Mouse (Mus musculus) liver, embryonic 16.5 days (tissue): Measurements from ENCODE around the gene Srms. TPM values are rescaled to one million over a fixed set of nuclear protein-coding genes. Genes with fewer than 3 reads are reported as not detected.
"Not testable (repeated sequence)": the region's sequence is repeated elsewhere in the genome, so short reads cannot be mapped to it uniquely, and the experiment has no call there.

ENCODE experiments used
- ATAC-seq: fragments of 200-750 bp; cut with Nextera tagmentation; 2 replicates; pipeline ENCODE4 v1.8.0; 2017; ENCODE audit warnings: low read depth, mild to moderate bottlenecking, moderate number of reproducible peaks, moderate library complexity
- H3K27ac ChIP-seq: fragments of 300-500 bp; sonication (generic); 2 replicates; pipeline ENCODE4 v1.5.1; 2014; ENCODE audit warnings: mild to moderate bottlenecking, low read length
- H3K27me3 ChIP-seq: fragments of 300-500 bp; sonication (generic); 2 replicates; pipeline ENCODE4 v1.6.1; 2014; ENCODE audit warnings: low read depth, low read length, mixed read lengths; ENCODE audit not compliant: control insufficient read depth, insufficient read depth
- H3K36me3 ChIP-seq: fragments of 300-500 bp; sonication (generic); 2 replicates; pipeline ENCODE4 v1.6.1; 2014; ENCODE audit warnings: mild to moderate bottlenecking; ENCODE audit not compliant: control insufficient read depth, insufficient read depth
- H3K4me1 ChIP-seq: fragments of 300-500 bp; sonication (generic); 2 replicates; pipeline ENCODE4 v1.6.1; 2014; ENCODE audit warnings: low read depth, low read length, mixed read lengths; ENCODE audit not compliant: control insufficient read depth
- H3K4me2 ChIP-seq: fragments of 300-500 bp; sonication (generic); 2 replicates; pipeline ENCODE4 v1.6.1; 2014; ENCODE audit warnings: low read depth, low read length, mixed read lengths
- H3K4me3 ChIP-seq: fragments of 300-500 bp; sonication (generic); 2 replicates; pipeline ENCODE4 v1.5.1; 2014; ENCODE audit warnings: low read depth, mild to moderate bottlenecking, low read length
- H3K9ac ChIP-seq: fragments of 300-500 bp; sonication (generic); 2 replicates; pipeline ENCODE4 v1.6.1; 2014; ENCODE audit warnings: low read depth, low read length
- H3K9me3 ChIP-seq: fragments of 300-500 bp; sonication (generic); replicated peaks from 2 replicates; pipeline ENCODE4 v1.6.1; 2016; ENCODE audit warnings: low read length; ENCODE audit not compliant: control insufficient read depth
- WGBS: fragments of 180-500 bp; shearing (Covaris S2); extraction: QIAGEN DNeasy Blood & Tissue Kit; methylation state at CpG from one replicate; pipeline ENCODE4 v1.1.7; 2014; ENCODE audit not compliant: insufficient replicate concordance; 5-methylcytosine and 5-hydroxymethylcytosine counted together
- polyA plus RNA-seq: library from polyadenylated mRNA; unstranded; fragments of >200 nt; fragmentation: Nextera tagmentation; extraction: Ambion mirVana; gene quantifications from 2 replicates; pipeline ENCODE4 v1.2.1, GENCODE M21; 2015

The Srms gene
- polyA plus RNA-seq, 1 experiment from 2014 or later = 0.54 TPM

DNA sequence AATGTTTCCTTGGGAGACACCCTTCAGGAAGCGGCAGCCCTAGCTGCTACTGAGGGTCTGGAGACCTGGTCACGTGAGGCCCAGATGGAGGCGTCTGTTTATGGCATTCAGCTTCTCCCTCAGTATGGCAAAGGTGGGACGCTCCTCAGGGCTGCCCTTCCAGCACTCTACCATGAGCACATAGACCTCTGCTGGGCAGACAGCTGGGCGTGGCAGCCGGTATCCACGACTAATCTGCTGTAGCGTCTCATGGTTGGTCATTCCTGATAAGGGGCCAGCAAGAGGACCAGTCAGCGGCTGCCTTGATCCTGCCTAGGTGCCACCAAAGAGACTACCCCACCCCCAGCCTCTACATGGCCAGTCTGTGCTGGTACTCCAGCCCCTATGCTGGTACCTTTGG lies 6.9 kb downstream of the Srms start:
- H3K27me3 ChIP-seq = peaks cover 11% of the 10 kb centered on the region
- H3K4me3 ChIP-seq = peak overlapping the region; percentile 50
- WGBS = 22% methylated on average over 9 of the region's 9 CpGs
- H3K4me1 ChIP-seq = peaks cover 36% of the 10 kb centered on the region
- peak overlapping the region; percentile 91 for H3K27ac ChIP-seq
- H3K9me3 ChIP-seq = no peaks in the 10 kb centered on the region
- peak overlapping the region; percentile 82 for H3K4me2 ChIP-seq
- peak; percentile 97 for ATAC-seq
- no peaks in the 10 kb centered on the region for H3K36me3 ChIP-seq
- H3K9ac ChIP-seq = peak overlapping the region; percentile 61

DNA sequence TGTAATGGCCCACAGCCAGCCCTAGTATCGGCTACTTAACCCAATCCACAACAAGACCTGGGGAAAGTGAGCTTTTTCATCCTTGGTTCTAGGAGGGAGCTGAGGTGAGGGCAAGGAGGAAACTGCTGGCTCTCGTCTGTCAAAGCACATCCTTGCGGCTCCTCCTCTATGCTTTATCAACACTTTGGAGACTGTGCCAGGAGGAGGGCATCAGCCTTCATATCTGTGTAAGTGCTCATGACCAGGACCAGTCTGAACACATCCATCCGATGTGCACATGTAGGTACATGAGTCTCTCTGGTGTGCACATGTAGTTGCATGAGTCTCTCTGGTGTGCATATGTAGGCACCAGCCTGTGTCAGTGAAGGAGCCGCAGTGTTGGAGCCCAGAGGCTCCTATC lies 7.3 kb downstream of the Srms start:
- 51% methylated on average over 5 of the region's 5 CpGs for WGBS
- Histone ChIP-seq H3K4me1 (peaks cover 36% of the 10 kb centered on the region), H3K27ac (peak overlapping the region; percentile 91), H3K9ac (peak overlapping the region; percentile 61), H3K36me3 (no peaks in the 10 kb centered on the region), H3K27me3 (peaks cover 7% of the 10 kb centered on the region), H3K4me3 (peak overlapping the region; percentile 50), H3K9me3 (no peaks in the 10 kb centered on the region), H3K4me2 (peak overlapping the region; percentile 82)
- ATAC-seq = peak; percentile 81

DNA sequence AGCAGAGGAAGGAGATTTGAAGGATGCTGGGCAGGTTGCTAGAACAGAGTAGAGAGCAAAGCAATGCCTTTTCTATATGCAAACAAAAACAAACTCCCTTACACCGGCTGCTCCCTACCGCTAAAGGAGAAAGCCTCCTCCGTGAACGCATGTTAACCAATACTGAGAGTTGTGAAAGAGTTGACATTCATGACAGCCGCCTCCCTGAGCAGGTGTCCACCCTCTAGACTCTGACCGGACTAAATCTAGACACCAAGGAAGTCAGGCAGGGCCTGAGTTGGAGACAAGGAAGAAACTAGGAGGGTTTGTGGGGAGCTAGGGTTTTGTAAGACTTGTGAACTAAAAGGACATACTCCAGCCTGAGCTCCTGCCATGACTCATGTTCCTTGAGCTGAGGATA lies 10.1 kb downstream of the Srms start:
- no peak overlapping the region for H3K4me3 ChIP-seq
- no peaks in the 10 kb centered on the region for H3K36me3 ChIP-seq
- WGBS = 55% methylated on average over 6 of the region's 6 CpGs
- no peak overlapping the region for H3K27ac ChIP-seq
- no peak overlapping the region for H3K4me2 ChIP-seq
- H3K27me3 ChIP-seq = no peaks in the 10 kb centered on the region; the same call in 1 of the 2 replicates
- H3K4me1 ChIP-seq = peaks cover 36% of the 10 kb centered on the region
- no peaks in the 10 kb centered on the region for H3K9me3 ChIP-seq
- no peak for ATAC-seq
- no peak overlapping the region for H3K9ac ChIP-seq

DNA sequence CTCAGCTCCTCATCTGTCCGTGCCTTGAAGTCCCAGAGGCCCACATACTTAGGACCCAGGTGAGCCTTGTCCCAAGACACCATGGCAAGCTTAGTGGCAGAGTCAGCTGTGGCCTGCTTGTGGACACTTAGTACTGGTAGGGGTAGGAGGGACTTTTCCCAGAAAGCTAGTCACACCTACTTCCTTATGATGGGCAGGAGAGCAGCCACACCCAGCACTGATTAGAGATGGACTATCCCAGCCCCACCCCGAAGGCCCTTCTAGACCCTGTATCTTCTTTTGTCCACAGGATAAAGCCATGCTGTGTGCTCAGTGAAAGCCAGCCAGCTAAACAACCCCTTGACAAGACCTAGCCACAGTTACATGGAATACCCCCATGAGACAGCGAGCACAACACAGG lies 10.6 kb downstream of the Srms start, which contains the start of gene Ptk6:
TSS of gene Ptk6 (minus strand) at position 368 of the 400 bp plus-strand sequence.
- Histone ChIP-seq H3K9me3 (no peaks in the 10 kb centered on the region), H3K4me3 (no peak within 1 kb of the TSS), H3K4me1 (peaks cover 36% of the 10 kb centered on the region), H3K4me2 (no peak within 1 kb of the TSS), H3K27me3 (no peaks in the 10 kb centered on the region; the same call in 1 of the 2 replicates), H3K36me3 (no peaks in the 10 kb centered on the region), H3K9ac (no peak within 1 kb of the TSS), H3K27ac (no peak within 1 kb of the TSS)
- no peak for ATAC-seq
- WGBS = 80% methylated on average over 3 of the region's 3 CpGs

DNA sequence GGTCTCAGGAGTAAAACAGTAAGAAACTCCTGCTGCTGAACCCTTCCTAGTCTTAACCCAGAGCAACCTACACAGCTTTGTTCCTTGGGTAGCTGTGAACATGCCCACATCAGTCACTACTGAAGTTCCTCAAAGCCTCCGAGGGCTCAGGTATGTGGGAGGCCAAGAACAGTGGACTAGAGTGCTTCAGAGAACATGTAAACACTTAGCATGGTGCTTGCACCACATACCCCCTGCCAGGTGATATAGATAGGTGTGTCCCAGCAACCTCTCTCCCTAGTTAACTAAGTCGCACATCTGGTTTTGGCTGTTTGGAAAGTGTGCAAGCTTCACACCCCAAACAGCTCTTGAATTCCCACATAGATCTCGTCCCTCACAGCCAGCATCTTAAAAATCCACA lies 11.4 kb downstream of the Srms start:
- Histone ChIP-seq H3K9ac (no peak overlapping the region), H3K9me3 (no peaks in the 10 kb centered on the region), H3K4me3 (no peak overlapping the region), H3K4me1 (peaks cover 36% of the 10 kb centered on the region), H3K27ac (no peak overlapping the region), H3K27me3 (no peaks in the 10 kb centered on the region; the same call in 1 of the 2 replicates), H3K4me2 (no peak overlapping the region), H3K36me3 (no peaks in the 10 kb centered on the region)
- ATAC-seq = no peak
- 47% methylated on average over 3 of the region's 3 CpGs for WGBS

DNA sequence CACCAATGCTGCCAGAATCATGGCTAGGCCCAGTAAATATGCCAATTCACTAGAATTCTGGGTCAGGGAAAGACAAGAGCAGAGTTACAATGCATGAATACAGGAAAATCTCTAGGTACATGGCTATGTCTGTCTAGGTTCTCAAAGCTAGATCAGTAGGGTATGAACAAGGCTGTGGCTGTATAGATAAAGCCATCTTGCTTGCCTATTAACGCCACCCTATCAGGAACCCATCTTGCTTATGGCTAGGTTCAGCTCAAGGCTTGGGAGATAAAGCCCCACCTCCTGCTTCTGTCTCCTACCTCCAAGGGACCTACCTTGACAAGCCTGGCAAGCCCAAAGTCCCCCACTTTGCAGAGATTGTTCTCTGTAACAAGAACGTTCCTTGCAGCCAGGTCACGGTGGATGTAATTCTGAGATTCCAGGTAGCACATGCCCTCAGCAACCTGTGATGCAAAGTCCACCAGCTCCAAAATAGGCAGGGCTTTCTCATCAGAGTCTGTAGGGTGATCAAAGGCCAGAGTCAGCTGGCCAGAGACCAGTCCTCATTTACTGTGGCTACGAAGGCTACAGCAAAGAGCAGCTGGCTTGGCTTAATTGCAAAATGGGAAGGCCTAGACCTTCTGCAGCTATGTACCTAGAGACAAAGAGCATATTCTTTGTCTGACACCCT lies 16.2 kb downstream of the Srms start:
- Histone ChIP-seq H3K27ac (no peak overlapping the region), H3K9me3 (no peaks in the 10 kb centered on the region), H3K4me3 (no peak overlapping the region), H3K27me3 (peaks cover 4% of the 10 kb centered on the region; the same call in 1 of the 2 replicates), H3K4me1 (peaks cover 16% of the 10 kb centered on the region), H3K36me3 (no peaks in the 10 kb centered on the region), H3K4me2 (0 out of 2 replicates have a peak overlapping the region, but pooled peaks have one; percentile 8), H3K9ac (no peak overlapping the region)
- 51% methylated on average over 4 of the region's 4 CpGs for WGBS
- ATAC-seq = peak; percentile 68

DNA sequence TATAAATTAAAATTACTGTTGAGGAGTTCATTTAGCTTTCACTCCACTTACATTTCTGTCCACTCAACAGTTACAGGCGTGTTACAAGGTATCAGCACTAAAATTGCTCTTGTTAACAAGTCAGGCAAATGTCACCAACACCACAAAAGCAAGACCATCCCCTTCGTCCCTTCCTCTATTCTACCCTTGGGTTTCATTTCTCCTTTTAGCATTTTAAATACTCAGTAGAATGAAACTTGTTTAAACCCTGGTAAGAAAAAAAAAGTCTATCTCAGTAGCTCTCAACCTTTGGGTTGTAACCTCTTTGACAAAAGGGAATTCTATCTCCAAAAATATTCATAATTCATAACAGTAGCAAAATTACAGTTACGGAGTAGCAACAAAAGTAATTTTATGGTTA lies 19.9 kb downstream of the Srms start:
- Histone ChIP-seq H3K9ac (no peak overlapping the region), H3K36me3 (no peaks in the 10 kb centered on the region), H3K4me3 (no peak overlapping the region), H3K27ac (no peak overlapping the region), H3K4me2 (no peak overlapping the region), H3K27me3 (peaks cover 4% of the 10 kb centered on the region; the same call in 1 of the 2 replicates), H3K4me1 (peaks cover 28% of the 10 kb centered on the region), H3K9me3 (no peaks in the 10 kb centered on the region)
- no peak for ATAC-seq
- WGBS = 41% methylated on average over 3 of the region's 3 CpGs

DNA sequence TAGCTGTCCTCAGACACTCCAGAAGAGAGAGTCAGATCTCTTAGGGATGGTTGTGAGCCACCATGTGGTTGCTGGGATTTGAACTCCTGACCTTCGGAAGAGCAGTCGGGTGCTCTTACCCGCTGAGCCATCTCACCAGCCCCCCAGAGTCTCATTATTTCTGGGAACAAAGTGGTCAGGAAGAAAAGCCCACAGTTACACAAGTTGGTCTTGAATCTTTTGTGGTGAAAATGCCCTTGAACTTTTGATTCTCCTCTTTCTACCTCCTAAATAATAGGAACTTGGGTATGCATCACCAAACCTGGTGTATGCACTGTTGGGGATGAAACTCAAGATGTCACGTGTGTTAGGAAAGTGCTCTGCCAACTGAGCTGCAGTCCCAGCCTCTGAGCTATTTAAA lies 21.0 kb downstream of the Srms start:
- no peaks in the 10 kb centered on the region for H3K36me3 ChIP-seq
- H3K9ac ChIP-seq = no peak overlapping the region
- WGBS = 66% methylated on average over 4 of the region's 4 CpGs
- no peak overlapping the region for H3K4me3 ChIP-seq
- H3K27me3 ChIP-seq = peaks cover 4% of the 10 kb centered on the region; the same call in 1 of the 2 replicates
- ATAC-seq = no peak
- H3K4me2 ChIP-seq = no peak overlapping the region
- peaks cover 24% of the 10 kb centered on the region for H3K4me1 ChIP-seq
- H3K9me3 ChIP-seq = no peaks in the 10 kb centered on the region
- no peak overlapping the region for H3K27ac ChIP-seq

DNA sequence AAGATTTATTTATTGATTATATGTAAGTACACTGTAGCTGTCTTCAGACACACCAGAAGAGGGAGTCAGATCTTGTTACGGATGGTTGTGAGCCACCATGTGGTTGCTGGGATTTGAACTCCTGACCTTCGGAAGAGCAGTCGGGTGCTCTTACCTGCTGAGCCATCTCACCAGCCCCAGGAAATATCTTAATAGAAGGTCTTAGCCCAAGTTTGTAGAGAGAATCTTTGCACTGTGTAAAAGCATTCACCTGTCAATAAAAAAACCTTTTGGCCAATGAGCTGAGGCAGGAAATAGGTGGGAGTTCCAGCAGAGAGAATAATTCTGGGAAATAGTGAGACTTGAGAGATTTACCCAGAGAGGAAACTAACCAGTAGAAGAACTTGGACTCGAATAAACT lies 21.6 kb downstream of the Srms start:
- H3K4me1 ChIP-seq = peaks cover 22% of the 10 kb centered on the region
- not testable (repeated sequence) for H3K9ac ChIP-seq, H3K27me3 ChIP-seq, H3K36me3 ChIP-seq, H3K4me3 ChIP-seq, ATAC-seq, H3K9me3 ChIP-seq, H3K27ac ChIP-seq, H3K4me2 ChIP-seq
- 48% methylated on average over 4 of the region's 4 CpGs for WGBS
